Mouse (Mus musculus) ovary, postnatal 14 days (tissue): ENCODE data around the gene Uhmk1.
"Not testable (repeated sequence)": the region's sequence is repeated elsewhere in the genome, so short reads cannot be mapped to it uniquely, and the experiment has no call there.

Source experiments
- DNase-seq: peaks from one replicate; pipeline ENCODE4 v3.0.0; 2022; ENCODE audit warnings: low spot score

The Uhmk1 gene

DNA sequence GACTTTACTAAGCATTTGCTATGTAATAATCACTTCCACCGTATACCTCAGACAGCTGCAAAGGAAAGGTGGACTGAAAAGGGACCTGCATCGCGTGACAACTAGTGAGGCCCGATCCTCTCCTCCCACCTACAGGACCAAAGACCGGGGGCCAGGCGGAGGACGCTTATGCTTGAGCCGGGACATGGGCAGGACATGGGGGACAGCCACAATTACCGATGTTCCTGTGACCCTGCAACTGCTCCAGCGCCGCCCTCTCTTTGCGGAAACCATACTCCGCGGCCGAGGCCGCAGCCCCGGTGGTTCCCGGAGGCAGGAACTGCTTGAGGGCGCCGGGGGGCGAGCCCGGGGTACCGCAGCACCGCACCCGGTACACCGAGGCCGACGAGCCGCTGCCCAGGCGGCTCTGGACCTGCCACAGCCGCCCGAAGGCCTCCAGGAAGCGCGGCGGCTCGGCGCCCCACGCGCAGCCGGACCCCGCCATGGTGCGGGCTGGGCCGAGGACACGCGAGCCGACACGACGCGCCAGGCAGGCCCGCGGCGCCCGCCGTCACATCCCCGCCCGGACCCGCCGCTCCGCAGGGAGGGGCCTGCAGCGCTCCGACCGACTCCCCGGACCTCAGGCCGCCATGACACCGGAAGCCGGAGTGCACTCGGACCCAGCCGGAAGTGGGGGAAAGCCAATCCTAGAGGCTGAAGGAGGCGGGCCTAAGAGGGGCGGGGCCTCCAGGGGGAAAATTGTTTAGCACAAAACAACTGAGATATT, at the start of gene Uhmk1:
Uhmk1 (minus strand) TSS at position 641 of the 766 bp plus-strand sequence.
- DNase-seq, result peak; percentile 76

DNA sequence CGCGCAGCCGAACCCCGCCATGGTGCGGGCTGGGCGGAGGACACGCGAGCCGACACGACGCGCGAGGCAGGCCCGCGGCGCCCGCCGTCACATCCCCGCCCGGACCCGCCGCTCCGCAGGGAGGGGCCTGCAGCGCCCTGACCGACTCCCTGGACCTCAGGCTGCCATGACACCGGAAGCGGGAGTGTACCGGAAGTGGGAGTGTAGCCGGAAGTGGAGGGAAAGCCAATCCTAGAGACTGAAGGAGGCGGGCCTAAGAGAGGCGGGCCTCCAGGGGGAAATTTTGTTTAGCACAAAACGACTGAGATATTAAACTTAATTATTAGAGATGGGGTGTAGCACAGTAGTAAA, 40.3 kb upstream of the Uhmk1 start:
- peak; percentile 66 for DNase-seq

DNA sequence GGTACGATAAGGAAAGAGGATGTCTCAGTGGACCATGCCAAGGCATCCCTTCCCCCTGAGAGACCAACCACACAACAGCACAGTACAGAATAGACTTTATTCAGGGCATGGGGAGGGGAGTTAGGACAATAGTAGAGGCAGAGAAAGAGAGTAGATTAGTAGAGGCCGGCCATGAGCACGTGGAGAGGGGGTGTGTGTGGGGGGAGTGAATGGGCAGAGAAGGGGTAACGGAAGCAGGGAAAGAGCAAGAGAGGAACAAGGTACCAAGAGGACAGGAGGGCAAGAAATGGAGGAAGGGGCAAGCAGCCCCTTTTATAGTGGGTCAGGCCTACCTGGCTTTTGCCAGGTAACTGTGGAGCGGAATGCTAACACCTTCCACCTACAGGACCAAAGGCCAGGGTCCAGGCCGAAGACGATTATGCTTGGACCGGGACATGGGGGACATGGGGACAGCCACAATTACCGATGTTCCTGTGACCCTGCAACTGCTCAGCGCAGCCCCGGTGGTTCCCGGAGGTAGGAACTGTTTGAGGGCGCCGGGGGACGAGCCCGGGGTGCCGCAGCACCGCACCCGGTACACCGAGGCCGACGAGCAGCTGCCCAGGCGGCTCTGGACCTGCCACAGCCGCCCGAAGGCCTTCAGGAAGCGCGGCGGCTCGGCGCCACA, 39.8 kb upstream of the Uhmk1 start:
- peak; percentile 3 for DNase-seq

DNA sequence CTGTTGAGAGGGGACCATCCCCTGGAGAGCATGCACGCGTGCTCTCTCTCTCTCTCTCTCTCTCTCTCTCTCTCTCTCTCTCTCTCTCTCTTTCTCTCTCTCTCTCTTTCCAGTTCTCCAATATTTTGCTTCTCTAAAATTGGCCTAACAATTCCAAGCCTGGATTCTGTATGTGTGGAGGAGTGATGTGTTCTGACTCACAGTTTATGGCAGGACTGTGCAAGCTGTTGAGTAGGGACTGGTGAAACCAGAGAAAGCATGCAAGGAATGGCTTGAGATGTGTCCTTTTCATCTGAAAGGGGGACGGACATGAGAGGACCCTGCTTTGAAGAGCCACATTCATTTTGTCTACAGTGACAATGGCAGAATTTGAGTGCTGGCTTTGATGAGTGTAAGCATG, 29.8 kb upstream of the Uhmk1 start:
- DNase-seq, result no peak

DNA sequence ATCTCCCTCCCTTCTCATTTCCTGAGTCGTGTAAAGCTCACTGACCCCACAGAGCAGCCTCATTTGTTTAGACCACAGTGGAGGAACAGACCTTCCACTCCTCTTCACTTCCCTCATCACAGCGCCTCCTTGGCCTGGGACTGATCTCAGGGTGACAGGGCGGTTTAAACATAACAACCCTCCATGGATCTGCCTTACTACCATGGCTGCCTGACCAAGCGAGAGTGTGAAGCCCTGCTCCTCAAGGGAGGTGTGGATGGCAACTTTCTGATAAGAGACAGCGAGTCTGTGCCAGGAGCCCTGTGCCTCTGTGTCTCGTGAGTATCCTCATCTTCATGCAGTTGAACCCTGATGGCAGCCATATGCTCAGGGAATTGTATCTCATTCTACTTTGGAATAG, 17.5 kb upstream of the Uhmk1 start, which contains the start of gene Sh2d1b2:
Sh2d1b2 (plus strand) TSS at position 62 of the 400 bp plus-strand sequence.
- DNase-seq, result not testable (repeated sequence)

DNA sequence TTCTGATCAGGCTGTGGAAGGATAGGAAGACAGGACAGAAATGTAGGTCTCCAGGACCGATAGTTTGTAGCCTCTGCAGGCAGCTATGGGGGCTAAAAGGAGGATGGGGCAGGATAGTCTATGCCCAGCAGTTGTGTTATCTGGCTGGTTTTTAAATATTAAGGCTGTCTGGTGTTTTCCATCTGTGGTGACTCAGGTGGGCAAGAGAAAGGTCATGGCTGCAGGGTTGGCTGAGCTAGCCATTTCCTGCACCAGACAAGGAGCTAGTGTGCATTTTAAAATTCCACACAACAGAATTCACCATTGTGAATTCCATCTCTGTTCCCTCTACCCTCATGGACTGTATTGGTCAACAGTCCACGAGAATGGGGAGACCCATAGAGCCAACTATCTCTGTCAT, 8.1 kb upstream of the Uhmk1 start:
- no peak for DNase-seq

DNA sequence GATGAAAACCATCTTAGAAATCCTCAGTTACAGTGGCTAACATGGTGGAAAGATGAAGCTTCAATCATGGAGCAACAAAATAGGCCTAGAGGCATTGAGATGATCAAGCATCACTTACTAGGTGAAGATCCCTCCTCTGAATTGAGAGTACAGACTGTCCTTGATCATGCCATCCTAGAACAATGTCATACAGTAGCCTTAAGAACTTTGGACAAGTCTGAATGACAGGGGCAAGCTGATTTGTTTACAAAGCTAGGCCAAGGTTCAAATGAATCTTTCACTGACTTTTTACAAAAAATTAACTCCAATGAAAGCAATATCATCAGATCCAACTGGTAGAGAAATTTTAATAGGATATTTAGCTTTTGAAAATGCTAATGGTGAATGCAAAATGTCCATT, 5.2 kb upstream of the Uhmk1 start:
- DNase-seq, result no peak

DNA sequence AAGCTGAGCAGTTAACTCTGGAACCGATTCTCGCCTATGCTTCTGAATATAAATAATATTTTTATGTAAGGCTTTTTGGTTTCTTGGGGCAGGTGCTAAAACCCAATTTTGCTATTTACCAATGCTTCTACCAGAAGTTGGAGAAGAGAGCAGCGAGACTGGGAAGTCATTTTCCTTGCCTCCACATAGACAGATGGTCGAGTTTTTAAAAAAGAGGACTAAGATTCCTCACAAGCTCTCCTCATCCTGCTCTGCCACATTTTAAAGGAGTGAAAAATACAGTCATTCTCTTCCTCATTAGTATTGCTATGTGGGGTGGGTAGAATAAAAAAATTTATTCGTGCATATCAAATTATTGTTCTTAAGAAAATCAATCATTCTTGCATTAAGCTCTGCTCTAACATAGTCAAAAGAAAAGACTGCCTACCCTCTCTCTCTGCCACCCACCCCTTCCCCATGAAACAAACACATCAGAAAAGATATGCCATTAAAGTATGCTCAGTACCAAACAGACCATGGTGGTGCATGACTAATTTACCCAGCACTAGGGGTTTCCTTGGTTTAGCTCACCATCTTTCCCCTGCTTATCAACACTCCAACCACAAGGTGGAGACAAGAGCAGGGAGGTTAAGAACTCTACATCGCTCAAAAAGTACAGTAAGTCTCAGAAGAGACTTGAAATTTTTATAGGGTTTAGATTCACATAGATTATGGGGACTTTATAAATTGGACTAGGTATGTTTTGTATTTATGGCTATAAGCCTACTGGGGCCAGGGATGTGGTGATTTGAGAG, 3.1 kb upstream of the Uhmk1 start:
- no peak for DNase-seq

DNA sequence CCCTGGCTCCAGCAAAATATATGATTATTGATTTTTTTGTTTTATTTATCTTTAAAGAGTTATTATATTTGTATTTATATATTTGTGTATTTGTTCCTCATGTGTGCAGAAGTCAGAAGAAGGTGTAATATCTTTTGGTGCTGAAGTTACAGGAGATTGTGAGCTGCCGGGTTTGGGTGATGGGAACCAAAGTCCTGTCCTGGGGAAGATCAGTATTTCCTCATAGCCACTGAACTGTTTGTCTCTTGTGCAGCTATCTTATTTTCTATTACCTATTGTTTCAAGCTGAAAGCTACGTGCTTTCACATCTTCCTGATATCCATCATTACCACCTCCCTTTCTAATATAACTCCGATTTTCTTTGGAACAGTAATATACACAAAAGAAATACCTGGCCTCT, 393 bp upstream of the Uhmk1 start:
- DNase-seq, result no peak

DNA sequence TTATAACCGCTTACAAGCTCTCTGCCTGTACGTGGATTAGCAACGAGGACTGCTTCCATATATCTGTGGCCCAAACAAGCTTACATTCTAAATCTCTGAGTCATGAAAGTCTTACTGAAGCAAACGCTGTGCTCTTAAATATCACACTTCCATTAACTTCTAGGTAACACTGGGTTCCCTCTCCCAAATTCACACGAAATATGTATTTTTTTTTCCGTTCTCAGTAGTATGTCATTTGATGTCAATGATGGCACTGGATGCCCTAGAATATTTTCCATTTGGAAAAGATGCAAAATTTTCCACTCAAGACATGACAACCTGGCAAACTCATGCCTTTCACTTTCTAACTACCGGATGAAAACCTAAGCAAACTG, 827 bp downstream of the Uhmk1 start:
- DNase-seq, result no peak

DNA sequence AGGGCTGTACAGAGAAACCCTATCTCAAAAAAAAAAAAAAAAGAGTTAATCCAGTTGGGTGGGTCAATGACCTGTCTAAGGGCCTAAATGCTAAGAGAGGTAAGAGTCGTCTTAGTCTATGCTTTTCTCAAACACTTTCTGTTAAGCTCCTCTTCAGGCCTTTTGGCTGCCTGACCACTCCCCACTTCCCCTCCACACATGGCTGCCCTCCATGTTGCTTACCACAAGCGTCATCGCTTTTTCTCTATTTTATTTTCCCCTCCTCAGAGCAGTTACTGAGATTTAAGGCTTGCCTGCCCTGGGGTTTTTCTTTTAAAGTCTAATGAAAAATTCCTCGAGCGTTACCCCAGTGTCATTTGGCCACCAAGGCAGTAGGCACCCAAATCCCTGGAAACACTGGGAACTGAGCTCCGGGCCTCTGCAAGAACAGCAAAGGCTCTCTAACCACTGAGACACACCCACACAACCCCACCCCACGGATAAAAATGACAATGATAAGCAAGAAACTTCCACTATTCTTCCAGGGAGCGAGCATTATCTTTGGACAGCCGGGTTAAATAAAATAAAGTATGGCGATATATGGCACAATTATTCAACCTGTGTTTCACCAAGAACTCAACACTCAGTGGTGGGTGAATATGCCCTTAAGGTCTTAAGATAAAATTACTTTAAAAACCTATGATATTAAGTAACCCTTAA, 1.9 kb downstream of the Uhmk1 start:
- no peak for DNase-seq

DNA sequence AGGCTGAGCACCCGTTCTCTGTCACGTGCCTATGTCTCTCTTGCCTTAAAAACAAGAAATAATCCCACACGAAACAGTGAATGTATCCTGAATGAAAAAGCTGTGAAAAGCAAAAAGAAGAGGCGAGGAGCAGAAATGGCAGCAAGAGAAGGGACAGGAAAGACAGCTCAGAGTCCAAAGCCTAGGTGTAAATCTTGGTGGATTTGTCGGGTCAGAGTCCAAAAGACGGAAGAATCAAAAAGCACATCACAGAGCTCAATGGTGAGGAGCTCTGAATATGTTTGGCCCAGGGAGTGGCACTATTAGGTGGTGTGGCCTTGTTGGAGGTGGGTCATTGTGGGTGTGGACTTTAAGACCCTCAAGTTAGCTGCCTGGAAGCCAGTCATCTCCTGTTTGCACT, 8.8 kb downstream of the Uhmk1 start:
- no peak for DNase-seq

DNA sequence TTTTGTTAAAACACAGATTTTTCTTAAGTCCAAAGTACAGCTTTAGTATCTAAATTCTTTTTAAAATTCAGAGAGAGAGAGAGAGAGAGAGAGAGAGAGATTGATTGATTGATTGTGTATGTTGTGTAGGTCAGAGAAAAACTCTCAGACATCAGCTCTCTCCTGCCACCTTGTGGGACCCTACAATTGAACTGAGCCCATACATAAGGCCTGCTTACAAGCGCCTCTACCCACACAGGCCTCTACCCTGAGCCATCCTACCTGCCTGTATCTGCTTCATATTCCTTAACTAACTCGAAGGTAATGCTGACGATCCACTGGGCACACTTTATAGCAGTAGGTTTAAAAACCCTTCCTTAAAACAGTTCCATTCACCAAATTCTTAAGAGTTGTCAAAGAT, 14.8 kb downstream of the Uhmk1 start:
- DNase-seq, result no peak

DNA sequence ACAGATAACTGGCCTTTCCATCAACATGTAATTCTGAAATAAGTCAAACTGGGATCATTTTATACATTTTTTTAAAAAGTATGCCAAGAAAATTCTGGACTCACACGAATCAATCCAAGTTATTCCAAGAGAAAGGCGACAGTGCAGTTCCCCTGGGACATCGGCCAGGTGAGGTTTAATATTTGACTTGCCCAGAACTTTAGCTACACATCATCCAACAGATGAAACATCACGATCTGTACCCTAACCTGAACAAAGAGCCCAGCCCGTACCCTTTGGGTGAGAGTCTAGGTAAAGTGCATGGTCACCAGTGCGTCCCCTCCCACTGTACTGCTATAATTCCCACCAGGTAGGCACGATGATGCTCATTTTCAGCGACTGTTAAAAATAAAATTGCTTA, 19.0 kb downstream of the Uhmk1 start:
- no peak for DNase-seq

DNA sequence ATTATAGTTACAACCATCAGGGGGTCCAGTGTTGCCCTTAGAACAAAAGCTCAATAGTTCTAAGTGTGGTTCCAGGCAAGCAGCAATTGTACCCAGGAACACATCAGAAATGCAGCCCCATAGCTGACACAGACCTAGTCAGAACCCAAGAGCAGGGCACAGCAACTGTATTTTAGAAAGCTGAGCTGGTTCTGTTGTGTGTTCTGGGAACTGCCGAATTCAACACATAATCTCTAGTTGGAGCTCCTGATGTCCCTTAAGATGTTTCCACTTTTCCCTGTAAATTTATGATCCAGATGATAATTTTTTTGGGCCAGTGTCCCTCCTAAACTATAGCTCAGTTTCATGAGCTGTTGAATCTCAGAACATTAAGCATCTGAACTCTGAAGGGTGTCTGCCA, 23.3 kb downstream of the Uhmk1 start:
- no peak for DNase-seq

DNA sequence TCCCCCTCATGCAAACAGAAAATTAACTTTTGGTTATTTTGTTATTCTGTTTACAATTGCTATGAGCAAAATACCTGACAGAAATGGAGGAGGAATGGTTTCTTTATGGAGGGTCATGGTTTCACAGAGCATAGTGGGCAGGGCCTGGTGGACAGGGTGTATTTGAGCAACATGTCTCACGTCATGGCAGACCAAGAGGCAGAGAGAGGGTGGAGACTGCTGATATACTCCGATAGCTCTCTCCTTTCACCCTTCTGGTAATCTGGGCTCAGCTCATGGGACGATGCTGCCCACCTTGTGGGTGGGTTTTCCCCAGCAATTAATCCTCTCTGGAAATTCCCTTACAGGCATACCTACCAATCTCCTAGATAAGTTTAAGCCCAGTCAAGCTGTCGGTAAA, 25.0 kb downstream of the Uhmk1 start:
- no peak for DNase-seq

DNA sequence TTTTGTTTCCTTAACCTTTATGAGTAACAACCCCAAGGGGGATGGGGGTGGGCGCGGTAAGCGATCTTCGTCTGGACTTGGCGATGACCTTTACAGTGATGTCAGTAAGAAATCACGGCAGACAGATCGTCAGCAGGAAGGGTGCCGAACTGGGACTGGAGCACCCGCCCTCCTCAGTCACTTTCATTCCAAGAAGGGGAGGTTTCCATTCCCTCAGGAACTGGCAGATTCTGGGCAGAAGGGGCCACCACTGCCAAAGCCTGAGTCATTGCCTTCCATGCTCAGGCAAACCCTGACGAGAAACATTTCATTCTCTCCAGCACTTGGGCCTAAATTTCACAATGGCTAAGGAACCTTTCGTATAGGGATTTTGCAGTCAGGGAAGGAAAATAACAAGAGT, 26.6 kb downstream of the Uhmk1 start:
- DNase-seq, result peak; percentile 13

DNA sequence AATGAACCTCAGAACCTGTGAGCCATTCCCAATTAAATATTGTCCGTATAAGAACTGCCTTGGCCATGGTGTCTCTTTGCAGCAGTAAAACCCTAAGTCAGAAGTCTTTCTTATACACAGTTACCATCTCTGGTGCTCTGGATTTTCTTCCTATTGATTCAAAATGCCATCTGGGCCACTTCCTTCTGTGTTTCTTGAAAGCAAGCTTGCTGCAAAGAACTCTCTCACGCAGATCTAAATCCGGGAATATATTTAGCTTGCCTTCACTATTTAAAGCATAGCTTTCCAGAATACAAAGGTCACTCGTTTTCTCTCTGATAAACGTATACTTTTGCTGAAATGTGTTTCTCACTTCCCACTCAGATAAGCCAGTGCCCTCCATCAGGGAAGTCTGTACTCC, 28.7 kb downstream of the Uhmk1 start:
- DNase-seq, result no peak

DNA sequence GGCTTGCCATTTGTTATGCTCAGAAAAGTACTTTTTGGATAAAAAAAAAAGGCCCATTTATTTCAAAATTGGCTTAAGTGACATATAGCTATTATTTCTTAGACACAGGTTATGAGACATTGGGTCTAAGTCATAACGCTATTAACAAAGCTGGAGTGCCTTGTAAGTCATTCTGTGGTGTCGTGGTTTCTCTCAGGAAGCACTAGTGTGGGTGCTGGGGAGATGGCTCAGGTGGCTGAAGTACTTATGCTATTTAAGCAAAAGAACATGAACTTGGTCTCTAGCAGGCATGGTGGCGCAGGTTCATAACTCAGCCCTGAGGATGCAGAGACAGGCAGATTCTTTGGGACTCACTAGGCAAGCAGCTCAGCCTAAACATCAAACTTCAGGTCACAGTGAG, 30.1 kb downstream of the Uhmk1 start:
- no peak for DNase-seq

DNA sequence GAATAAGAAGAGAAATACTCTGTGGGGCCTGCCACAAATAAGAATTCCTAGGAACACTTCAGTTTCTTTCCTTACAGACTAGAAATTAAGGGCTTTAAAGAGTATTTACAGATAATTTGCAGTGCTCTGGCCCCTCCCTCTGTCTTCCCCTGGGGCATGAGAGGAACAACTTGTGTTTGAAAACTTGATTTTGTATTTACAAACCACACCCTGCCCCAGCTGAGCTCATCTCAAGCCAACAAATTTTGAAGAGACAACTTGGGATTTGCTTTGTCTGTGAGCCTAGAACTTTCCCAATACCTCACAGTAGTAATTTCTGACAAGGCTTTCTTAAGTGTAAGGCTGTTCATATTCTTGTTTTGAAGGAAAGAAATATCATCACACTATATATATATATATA, 32.5 kb downstream of the Uhmk1 start:
- DNase-seq, result no peak

DNA sequence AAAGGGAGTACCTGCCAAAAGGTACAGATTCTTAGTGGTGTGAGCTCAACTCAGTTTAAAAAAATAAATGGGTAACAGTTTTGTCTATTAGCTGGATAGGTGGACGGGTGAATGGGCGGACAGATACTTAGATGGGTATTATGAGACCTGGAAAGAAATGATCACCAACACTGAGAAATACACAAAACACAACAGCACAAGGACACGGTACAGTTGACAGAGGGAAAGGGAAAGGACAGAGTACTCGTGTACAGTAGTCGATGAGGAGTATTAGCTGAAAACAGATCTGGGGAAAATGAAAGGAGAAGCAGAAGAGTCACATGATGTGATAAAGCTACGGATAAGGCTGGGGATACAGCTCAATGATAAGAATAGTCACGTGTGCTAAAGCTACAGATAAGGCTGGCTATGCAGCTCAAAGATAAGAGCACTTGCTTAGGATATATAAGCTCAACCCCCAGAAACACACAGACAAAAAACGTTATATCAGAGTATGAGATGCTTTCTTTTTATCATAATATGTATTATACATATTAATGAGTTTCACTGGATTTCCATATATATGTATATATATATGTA, 38.4 kb downstream of the Uhmk1 start:
- DNase-seq, result no peak

DNA sequence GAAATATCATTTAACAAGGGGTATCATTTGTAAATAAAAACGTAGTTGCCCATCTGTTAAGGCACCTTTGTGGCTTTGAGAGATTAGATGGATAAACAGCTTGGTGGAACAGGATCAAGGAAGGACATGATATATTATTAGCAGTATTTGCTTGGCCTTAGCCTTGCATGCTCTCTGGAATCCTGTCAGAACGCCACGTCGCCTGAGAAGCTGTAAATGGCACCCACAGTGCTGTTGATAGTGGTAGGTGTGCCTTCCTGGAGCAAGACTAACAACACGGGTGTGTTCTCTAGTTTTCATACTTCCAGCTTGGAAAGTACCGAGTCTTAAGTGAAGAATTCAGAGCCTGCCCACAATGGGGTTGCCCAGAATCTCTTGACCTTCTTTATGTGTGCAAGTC, 39.3 kb downstream of the Uhmk1 start:
- no peak for DNase-seq
